Mouse (Mus musculus) E14TG2a.4 (cell line): ENCODE results near the gene Jmjd1c.

Experiments
- CTCF ChIP-seq: conservative IDR thresholded peaks from 2 replicates; pipeline ENCODE4 v1.5.1; 2014; ENCODE audit warnings: low read length
- NANOG ChIP-seq: IDR thresholded peaks from 2 replicates; pipeline ENCODE4 v1.6.1; 2014; ENCODE audit warnings: borderline replicate concordance, low read length, mixed read lengths

DNA sequence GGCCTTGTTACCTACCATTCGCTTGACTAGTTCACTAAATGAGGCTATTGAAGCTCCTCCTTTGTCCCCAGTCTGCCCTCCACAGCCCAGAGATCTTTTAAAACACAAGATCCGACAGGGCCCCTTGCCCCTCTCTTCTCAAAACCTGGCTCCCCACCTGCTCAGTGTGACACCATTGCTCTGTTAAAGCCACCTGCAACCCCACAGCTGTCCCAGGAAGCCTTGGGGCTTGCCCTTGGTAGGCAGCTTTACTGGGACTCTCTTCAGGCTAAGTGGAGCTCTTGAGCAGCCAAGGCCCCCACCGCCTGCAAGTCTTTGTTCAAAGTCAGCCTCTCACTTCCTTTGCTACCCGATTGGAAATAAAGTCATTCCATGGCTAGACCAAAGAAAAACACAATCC is 16.9 kb upstream of the Jmjd1c start:
- TF ChIP-seq CTCF (no peak), NANOG (no peak)
